Mouse (Mus musculus): ENCODE measurements at regions not wholly inside any gene's neighbourhood (a gene's known extent, or its start where the extent isn't known, plus 50 kb on each side); places are given as distances from the start of the nearest gene placed in this dataset.

DNA sequence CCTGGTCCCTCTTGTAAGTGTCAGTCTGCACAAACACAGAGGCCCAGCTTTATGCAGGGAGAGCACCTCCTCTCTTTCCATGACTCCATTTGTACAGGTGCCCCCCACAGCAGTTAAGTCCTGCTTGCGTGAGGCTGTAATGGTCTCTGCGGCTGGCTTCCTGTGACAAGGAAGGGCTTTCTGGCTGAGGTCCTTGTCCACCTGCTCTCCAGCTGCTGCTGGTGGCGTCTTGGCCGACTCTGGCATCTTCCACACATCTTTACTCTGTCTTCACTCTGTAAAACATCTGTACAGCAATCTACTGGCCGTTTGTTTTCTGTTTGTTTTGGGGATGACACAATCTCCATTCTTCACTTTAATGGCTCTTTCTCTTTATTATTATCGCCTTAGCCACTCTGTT lies 60.8 kb downstream of the Rpusd4 start:
- DNase-seq (ENCODE audit: low spot score in 2 of 2) = no peak

DNA sequence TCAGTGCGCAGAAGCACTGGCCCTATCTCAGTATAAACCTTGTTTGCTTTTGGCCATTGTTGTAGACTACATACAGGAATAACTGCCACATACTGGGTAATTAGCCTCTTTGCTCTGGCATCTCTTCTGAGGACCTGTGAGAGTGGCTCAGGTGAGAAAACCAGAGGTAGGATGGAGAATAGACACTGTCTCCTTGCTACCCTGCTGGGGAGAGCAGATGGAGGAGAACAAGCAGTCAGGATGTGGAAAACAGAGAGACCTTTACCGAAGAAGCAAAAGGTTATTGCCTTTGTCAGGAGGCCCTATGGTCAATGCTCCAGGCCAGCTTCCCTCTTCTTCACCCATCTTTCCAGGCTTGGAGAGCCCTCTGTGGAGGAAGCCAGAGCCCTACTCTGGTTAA lies 62.7 kb downstream of the Rpusd4 start:
- DNase-seq (ENCODE audit: low spot score in 2 of 2) = no peak

DNA sequence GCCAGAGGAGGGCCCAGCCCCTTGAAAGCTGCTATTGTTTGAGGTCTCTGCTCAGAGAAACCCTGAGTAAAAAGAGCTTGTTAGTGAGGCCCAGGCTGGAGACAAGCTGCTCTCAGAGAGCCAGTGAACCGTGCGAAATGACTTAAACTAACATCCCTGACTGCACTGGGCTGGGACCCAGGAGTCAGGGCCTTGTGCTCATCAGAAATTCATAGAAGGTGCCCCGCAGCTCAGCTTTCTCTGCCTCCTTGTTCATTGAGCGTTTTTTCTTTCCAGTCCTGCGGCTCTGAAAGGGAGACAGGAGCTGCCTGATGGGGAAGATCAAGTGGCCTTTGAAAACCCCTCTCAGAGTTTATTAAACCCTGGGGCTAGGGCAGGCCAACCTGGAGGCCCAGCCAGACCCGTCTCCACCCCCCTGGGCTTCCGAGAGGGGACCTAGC lies 63.6 kb downstream of the Rpusd4 start:
- DNase-seq (ENCODE audit: low spot score in 2 of 2) = peak in 1 of 2 experiments; percentile 7

DNA sequence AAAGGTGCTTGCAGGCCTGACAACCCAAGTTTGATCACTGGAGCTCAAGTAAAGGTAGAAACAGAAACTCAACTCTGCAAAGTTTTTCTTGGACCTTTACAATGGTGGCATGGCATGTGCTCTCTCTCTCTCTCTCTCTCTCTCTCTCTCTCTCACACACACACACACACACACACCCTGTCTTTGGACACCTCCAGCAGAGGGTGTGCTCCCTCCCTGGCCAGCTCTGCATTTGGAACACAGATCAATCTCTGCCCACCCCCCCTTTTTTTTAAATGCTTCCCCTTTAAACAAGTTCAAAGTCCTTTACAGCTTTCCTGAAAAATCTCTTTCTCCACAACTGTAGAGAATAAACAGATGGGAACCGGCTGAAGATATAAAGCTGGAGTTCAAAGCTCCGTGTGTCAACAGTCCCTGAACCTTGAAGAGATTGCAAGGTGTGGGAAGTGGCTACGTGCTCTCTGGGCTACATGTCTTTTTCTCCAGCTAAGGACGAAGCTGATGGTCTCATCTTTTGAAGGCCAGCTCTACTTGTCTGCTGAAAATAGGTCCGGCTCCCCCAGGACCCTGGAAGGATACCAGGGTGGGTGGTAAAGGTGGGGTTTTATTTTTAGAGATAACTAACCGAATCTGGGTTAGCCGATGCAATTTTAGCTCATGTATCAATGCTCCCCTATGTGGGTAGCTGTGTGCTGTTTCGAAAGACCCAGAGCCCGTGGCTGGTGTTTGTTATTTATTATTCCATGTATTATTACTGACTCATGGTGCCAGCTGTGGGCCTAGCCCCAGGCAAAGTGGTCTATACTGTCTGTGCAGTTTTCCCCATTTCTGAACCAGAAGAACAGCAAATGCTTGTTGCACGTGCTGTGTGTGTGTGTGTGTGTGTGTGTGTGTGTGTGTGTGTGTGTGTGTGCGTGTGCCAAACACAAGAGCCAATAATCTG lies 65.3 kb downstream of the Rpusd4 start:
- no peak for DNase-seq (ENCODE audit: low spot score in 2 of 2)

DNA sequence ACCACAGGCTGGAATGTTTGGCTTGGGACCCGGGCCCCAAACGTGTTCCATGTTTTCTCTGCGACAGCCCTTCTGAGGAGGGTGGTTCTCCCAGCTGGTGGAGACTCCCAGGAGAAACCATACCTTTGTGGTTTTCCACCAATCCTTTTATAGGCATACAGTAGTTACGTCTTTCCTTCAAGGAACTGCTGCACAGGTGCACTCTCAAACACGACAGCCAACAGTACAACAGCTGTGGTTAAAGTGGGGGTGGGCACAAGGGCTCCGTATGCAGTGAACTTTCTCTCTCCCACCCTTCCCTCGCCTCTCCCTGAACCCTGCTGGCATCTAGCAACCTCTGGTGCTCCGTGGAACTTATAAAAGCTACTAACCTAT lies 66.0 kb downstream of the Rpusd4 start:
- DNase-seq (ENCODE audit: low spot score in 2 of 2) = no peak

DNA sequence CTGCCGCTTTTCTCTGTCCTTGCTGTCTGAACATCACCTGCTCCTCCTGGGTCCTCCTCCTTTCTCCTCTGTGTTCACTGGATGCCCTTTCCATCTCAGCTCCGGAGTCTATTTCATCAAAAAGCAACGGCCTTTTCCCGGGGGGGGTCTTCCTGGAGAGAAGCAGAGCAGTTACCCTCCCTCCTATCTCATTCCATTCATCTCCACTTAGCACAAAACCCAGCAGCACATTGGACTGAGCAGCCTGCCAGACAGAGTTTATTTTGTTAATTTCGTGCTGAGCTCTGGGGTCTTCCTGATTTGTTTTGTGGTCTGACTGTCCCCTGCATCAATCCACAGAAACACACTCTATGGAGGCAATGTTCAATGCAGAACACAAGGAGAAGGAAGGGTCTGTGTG lies 66.9 kb downstream of the Rpusd4 start:
- DNase-seq (ENCODE audit: low spot score in 2 of 2) = no peak

DNA sequence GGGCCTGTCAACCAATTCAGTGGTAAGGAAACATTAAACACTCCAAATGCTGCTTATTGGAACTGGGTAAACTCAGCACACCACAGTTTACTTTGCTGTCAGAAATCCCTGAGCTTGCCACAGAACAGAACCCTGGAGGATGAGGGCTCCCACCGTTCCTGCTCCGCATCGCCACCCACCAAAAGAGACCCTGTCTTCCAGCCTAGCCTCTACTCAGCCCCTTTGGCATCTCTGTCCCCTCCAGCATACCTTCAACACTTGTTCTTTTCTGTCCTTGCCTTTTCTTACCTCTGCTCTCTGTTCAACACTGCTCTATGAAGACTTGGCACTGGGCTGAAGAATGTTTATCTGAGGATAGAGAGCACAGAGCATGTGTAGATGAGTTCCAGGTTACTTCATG lies 67.5 kb downstream of the Rpusd4 start:
- no peak for DNase-seq (ENCODE audit: low spot score in 2 of 2)

DNA sequence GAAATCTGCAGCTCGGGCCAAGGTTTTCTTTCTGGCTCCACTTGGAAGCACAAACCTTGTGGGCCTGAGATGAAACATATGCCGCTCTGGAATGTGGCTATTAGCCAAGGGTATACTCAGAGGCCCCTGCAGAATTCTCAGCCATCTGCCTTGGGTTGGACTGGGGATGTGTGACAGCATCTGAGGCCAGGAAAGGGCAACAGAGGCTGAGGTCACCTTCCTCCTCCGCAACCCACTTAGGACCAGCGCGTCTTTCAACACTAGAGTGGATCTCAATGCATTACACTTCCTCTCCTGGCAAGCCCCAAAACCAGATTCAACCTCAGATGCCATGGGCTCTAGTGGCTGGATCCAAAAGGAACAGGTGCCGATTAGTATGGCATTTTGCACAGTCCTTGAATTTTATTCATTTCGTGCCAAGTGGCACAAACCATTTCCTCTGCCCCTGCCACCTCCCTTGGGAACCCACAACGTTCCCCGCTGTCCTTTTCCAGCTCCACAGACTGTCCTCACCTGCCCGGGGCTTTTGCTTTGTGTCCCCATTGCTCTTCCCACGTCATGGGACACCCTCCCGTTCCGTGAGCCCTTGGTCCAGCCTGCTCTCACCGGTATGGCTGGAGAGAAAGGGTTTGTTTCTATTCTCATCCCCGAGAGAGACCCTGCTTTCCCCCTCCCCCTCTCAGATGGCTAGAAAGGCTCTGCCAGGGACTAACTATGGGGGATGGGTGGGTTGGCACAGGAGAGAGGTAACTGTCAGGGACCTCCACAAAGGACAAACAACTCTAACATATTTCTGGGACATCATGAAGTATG lies 68.4 kb downstream of the Rpusd4 start:
- no peak for DNase-seq (ENCODE audit: low spot score in 2 of 2)

DNA sequence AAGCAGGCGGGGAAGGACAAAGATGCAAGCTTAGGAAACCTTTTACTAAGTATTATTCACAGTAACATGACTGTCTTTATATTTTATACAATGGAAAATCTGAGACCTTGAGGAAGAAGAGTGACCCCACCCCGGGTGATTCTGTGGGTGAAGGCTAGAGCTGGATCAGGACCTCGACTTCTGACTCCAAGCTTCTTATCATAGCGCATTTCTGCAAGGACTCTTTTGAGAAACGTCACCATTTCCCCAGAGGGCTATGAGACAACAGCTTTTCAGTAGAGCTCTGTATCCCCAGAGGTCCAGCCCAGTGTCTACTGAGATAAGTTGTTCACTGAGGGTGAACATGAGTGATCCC lies 69.0 kb downstream of the Rpusd4 start:
- no peak for DNase-seq (ENCODE audit: low spot score in 2 of 2)

DNA sequence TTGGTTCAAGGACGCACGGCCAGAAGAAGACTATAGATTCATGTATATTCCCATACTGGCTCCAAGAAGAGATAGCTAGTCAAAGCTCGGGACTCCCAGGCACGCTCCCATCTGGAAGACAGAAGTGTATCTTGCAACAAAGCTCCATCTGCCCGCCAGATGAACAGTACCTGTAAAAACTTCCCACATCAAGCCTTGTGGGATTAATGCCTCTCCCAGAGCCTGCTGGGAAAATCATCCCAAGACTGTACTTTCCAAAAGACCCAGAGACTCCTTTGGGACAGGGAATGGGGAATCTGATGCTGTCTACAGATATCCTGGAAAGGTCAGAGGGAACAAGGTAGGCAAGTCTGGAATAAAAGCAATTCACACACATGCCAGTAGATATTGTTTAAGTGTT lies 71.2 kb downstream of the Rpusd4 start:
- no peak for DNase-seq (ENCODE audit: low spot score in 2 of 2)

DNA sequence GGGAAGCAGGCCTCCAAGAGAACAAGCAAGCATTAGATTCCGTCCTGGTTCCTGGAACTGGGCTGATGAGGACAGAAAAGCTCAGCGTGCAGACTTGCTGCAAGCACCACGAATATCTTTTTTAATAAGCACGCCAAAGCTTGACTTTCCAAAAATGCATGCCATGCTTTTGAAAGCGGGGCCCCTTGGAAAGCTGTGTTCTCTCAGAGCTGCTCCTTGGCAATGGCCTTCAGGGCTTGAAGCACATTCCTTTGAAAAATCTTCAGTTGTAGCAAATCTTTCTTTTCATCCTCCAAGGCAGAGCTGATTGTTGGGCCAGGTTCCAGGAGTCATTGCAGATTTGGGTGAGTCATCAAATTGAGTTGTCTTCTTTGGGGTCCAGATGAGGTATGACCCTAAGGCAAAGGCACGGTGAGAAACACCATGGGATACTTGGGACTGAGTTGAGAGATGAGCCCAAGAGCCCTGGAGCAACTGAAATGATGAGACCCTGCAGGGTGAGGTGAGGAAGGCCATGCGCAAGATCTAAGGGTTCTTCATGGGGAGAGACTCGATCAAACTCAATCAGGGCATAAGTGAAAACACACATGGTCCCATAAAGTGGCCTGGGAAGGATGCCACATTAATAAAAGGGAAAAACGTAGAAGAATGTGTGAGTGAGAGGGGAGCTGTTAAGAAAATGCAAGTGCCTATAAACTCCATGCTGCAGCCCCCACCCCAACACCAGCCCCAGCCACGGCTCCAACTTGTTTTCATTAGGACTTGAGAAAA lies 72.0 kb downstream of the Rpusd4 start:
- DNase-seq (ENCODE audit: low spot score in 2 of 2) = no peak

DNA sequence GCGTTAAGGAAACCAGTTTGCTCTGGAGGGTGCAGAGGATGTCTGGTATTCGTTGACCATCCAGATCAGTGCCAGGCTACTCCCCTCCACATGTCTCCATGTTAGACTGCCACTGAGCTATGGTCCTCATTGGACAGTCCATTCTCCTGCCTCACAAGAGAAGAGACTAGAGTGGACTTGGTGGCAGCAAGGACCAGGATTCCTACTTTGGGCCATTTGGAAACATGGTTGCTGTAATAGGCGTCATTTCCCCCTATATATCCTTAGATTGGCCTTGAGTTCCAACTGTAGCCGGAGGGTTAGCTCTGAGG lies 72.6 kb downstream of the Rpusd4 start:
- DNase-seq (ENCODE audit: low spot score in 2 of 2) = no peak

DNA sequence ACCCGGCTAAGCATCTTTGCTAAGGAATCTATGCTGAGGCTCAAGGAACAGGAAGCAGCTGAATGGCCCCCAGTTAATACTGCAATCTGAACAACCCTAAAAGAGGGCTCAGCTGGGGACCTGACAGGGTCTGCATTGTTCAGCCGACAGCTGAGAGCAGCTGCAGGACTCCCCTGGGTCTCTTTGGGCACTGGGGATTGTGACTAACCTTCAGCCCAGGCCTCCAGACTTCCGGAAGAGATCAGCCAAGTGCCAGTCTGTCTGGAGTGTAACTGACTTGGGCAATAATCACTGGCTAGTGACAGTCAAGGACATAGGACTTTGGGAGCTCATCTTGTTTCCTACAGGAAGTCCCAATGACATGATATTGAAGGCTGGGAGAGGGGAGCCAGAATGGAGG lies 73.1 kb downstream of the Rpusd4 start:
- no peak for DNase-seq (ENCODE audit: low spot score in 2 of 2)

DNA sequence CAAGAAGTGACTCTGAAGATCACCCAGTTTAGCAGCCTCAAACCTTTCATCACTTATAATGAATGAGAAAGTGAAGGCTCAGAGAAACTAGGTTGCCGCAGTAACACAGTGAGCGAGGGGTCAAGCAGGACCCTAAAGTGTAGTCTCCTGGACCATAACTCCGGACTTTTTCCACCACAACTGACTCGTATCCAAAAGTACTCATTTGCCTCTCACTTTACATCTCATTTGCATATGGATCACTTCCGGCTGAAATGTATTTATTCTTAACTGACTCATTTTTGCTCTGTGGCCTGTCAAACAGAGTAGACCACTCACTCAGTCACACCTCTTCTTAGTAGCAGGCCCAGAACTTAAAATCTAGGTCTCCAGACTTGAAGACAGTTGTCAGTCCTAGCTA lies 73.7 kb downstream of the Rpusd4 start:
- DNase-seq (ENCODE audit: low spot score in 2 of 2) = no peak

DNA sequence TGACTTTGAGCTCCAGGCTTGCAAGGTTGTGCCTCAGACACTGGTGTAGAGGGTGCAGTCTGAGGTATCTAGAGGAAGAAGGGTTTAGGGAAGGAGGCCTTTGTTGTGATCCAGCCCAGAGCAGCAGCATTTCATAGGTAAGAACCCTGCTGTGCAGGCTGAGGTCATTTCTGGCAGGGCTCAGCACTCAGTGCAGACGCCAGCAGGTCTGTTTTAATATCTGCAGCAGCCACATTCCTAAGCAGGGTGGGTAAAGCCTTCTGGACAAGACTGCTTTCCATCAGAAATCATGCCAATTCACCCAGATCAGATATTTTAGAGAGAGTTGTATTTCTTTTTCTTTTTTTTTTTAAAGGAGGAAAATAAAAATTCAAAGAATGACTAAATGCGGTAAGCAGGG lies 74.8 kb downstream of the Rpusd4 start:
- DNase-seq (ENCODE audit: low spot score in 2 of 2) = no peak

DNA sequence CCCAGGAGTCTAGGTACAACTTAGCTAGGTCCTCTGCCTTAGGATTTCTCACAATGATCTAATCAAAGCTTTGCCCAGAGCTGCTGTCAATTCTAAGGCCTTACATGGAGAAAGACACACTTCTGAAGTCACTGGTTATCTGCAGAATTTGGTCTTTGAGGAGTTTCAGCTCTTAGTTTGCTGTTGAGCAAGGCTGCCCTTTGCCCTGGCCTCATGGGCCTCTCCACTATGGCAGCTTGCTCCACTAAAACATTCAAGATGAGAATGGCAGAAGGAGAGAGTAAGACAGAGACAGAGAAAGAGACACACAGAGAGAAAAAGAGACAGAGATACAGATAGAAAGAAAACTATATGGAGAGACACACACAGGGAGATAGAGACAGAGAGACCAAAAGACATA lies 75.7 kb downstream of the Rpusd4 start:
- no peak for DNase-seq (ENCODE audit: low spot score in 2 of 2)

DNA sequence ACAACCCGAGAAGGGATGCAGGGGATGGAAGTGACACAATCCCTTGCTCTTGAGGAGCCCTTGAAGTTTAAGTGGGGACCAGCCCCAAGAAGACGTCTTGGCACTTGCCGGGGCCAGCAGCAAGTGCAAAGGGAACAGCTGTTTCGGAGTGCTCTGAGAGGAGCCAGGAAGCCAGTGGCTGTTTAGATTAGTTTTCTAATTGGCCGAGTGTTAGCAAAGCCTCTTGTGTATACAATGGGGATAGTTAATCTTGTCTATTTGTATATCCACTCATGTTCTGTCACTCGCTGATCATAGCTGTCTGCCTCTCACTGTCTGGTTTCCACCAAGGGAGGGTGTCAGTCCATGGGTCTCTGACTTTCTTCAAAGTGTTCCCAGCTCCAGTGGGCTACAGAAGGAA lies 76.6 kb upstream of the Cdon start:
- DNase-seq (ENCODE audit: low spot score in 2 of 2) = no peak

DNA sequence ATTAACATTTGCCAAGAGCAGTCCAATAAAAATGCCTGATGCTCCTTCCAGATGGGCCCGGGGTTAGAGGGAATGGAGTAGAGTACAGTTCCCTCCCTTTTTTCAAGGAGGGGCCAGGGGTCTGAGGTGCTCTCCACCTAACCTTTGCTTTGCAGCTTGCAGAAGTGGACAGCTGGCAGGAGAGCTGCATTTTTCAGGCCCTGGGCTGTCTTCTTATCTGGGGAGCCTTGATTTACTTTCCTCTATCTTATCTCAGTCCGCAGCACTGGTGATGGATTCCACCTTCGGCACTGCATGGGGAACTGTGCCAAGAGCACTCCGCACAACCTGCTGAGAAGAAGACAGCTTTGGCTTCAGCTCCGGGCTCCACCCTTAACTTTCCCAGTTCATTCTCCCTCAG lies 74.5 kb upstream of the Cdon start:
- DNase-seq (ENCODE audit: low spot score in 2 of 2) = no peak

DNA sequence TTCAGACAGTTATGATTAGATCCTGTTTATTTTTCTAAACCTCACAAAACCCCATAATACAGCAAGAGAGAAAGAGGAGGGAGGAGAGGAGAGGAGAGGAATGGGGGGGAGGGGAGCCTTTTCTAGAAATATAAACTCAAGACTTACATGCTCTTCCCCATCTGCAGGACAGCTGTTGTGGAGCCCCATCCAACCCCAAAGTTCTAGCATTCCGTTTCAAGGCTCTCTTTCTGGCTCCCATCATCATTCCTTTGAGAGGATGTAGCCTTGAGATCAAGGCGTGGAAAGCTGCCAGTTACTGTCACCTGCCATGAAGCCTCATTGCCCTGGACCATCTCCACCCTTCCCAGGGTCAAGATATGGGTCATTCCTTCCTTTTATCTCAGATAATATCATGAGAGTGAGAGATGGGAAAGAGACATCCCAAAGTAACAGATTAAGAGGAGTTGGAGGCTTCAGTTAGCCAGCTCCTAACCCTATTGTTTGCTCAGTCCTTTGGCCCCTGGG lies 70.8 kb upstream of the Cdon start:
- no peak for DNase-seq (ENCODE audit: low spot score in 2 of 2)

DNA sequence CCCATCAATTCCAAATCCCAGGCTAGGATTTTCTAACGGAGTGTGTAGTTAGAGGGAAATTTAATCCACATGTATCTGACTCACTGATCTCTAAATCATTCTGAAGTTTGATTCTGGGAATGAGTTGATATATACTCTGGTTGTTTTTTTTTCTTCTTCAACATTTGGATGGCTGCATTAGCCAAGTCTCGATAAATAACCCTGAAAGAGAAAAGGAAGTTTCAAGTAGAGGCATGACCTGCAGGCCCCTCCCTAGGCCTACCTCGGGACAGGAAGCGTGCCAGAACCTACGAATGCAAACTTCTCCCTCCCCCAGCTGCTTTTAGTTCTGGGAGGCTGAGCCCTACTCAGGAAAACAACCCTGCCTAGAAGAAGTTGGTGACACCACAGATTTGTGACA lies 69.4 kb upstream of the Cdon start:
- DNase-seq (ENCODE audit: low spot score in 2 of 2) = no peak

DNA sequence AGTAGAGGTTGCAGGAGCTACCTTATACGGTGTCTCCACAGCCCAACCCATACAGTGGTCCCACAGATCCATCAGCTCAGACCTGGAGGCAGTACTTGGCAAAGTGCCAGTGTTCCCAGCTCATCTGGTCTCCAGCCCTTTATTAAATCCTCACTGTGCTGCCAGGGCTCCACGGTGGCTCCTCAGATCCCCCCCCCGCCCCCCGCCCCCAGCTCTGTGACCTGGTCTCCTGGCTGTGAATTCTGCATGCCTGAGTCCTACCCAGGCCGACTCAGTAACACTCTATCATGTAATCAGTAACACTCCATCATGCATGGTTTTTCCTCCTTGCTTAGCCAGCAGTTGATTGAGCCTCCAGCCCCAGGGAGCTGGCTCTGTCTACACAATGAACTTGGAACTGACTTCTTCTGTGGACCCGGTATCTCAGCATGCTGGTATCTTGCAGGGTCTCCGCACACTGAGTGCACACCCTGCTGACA lies 66.2 kb upstream of the Cdon start:
- DNase-seq (ENCODE audit: low spot score in 2 of 2) = no peak

DNA sequence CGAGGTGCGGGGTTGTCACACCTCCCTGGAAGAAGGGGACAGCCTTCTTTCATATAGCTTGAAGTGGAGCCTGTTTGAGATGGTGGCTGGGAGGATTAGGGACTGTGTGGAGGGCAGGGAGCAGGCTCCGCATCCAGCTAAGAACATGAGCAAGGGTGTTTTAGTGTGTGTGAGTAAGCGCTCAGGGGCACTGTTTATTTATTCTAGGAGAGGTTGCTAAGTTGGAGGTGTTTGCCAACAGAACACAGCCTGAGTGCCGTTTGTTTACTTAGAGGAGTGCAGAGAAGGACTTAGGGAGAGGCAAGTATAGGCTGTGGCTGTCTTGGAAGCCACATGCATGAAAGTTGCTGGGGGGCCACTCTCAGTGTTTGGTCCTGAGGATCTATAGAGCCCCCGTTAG lies 61.2 kb upstream of the Cdon start:
- DNase-seq (ENCODE audit: low spot score in 2 of 2) = no peak

Data from frontal cortex, postnatal 25 days (tissue).